Mouse (Mus musculus): ENCODE data around the gene Prkag2.
"Not testable (repeated sequence)": the region's sequence is repeated elsewhere in the genome, so short reads cannot be mapped to it uniquely, and the experiment has no call there.

The Prkag2 gene

GRCm38 (mm10) chr5:25087064-25087463 lies 13.4 kb downstream of the Prkag2 start:
- no peak for DNase-seq (ENCODE audit: low read depth, low spot score)

- no peak for DNase-seq (ENCODE audit: low read depth, low spot score)
These were observed 14.2 kb downstream of the Prkag2 start for GRCm38 (mm10) chr5:25086234-25086633.

GRCm38 (mm10) chr5:25085170-25085569 lies 15.3 kb downstream of the Prkag2 start:
- DNase-seq (ENCODE audit: low read depth, low spot score), result no peak

- DNase-seq (ENCODE audit: low read depth, low spot score), result no peak
These were observed 16.6 kb downstream of the Prkag2 start for GRCm38 (mm10) chr5:25083816-25084215.

GRCm38 (mm10) chr5:25082542-25082941 lies 17.9 kb downstream of the Prkag2 start:
- DNase-seq (ENCODE audit: low read depth, low spot score), result peak; percentile 55

- no peak for DNase-seq (ENCODE audit: low read depth, low spot score)
These were observed 18.9 kb downstream of the Prkag2 start for GRCm38 (mm10) chr5:25081545-25081944.

GRCm38 (mm10) chr5:25080994-25081393 lies 19.4 kb downstream of the Prkag2 start:
- no peak for DNase-seq (ENCODE audit: low read depth, low spot score)

- DNase-seq (ENCODE audit: low read depth, low spot score), result no peak
These were observed 19.9 kb downstream of the Prkag2 start for GRCm38 (mm10) chr5:25080438-25080945.

- no peak for DNase-seq (ENCODE audit: low read depth, low spot score)
These were observed 20.6 kb downstream of the Prkag2 start for GRCm38 (mm10) chr5:25079766-25080265.

- DNase-seq (ENCODE audit: low read depth, low spot score), result peak; percentile 60
These were observed 22.4 kb downstream of the Prkag2 start for GRCm38 (mm10) chr5:25077873-25078651.

- DNase-seq (ENCODE audit: low read depth, low spot score), result not testable (repeated sequence)
These were observed 23.2 kb downstream of the Prkag2 start for GRCm38 (mm10) chr5:25077258-25077657.

- DNase-seq (ENCODE audit: low read depth, low spot score), result no peak
These were observed 24.8 kb downstream of the Prkag2 start for GRCm38 (mm10) chr5:25075623-25076022.

- no peak for DNase-seq (ENCODE audit: low read depth, low spot score)
These were observed 30.6 kb downstream of the Prkag2 start for GRCm38 (mm10) chr5:25069815-25070214.

- no peak for DNase-seq (ENCODE audit: low read depth, low spot score)
These were observed 33.3 kb downstream of the Prkag2 start for GRCm38 (mm10) chr5:25067122-25067521.

GRCm38 (mm10) chr5:25064270-25065232 lies 35.9 kb downstream of the Prkag2 start:
- no peak for DNase-seq (ENCODE audit: low read depth, low spot score)

- no peak for DNase-seq (ENCODE audit: low read depth, low spot score)
These were observed 37.8 kb downstream of the Prkag2 start for GRCm38 (mm10) chr5:25062506-25063132.

- DNase-seq (ENCODE audit: low read depth, low spot score), result peak; percentile 47
These were observed 41.3 kb downstream of the Prkag2 start for GRCm38 (mm10) chr5:25058853-25059741.

GRCm38 (mm10) chr5:25058417-25058816 lies 42.0 kb downstream of the Prkag2 start:
- DNase-seq (ENCODE audit: low read depth, low spot score), result no peak

GRCm38 (mm10) chr5:25055288-25055687 lies 45.2 kb downstream of the Prkag2 start:
- no peak for DNase-seq (ENCODE audit: low read depth, low spot score)

GRCm38 (mm10) chr5:25053971-25054658 lies 46.3 kb downstream of the Prkag2 start:
- no peak for DNase-seq (ENCODE audit: low read depth, low spot score)
